Mouse (Mus musculus) liver, embryonic 13.5 days (tissue): ENCODE data around the gene Clk2. TPM values are rescaled to one million over a fixed set of nuclear protein-coding genes. Genes with fewer than 3 reads are reported as not detected.

Experiments
- ATAC-seq: fragments of 200-750 bp; cut with Nextera tagmentation; 2 replicates; pipeline ENCODE4 v1.8.0; 2017; ENCODE audit warnings: low read depth, mild to moderate bottlenecking, moderate number of reproducible peaks, moderate library complexity
- DNase-seq: peaks from one replicate; pipeline ENCODE4 v3.0.0; 2022
- H3K27ac ChIP-seq: fragments of 300-500 bp; sonication (generic); 2 replicates; pipeline ENCODE4 v1.5.1; 2015; ENCODE audit warnings: moderate library complexity, mild to moderate bottlenecking, inconsistent platforms
- H3K27me3 ChIP-seq: fragments of 300-500 bp; sonication (generic); 2 replicates; pipeline ENCODE4 v1.6.1; 2015; ENCODE audit warnings: mild to moderate bottlenecking, inconsistent platforms
- H3K36me3 ChIP-seq: fragments of 300-500 bp; sonication (generic); 2 replicates; pipeline ENCODE4 v1.6.1; 2015; ENCODE audit warnings: mild to moderate bottlenecking, inconsistent platforms
- H3K4me1 ChIP-seq: fragments of 300-500 bp; sonication (generic); replicated peaks from 2 replicates; pipeline ENCODE4 v1.6.1; 2015; ENCODE audit warnings: inconsistent platforms
- H3K4me2 ChIP-seq: fragments of 300-500 bp; sonication (generic); 2 replicates; pipeline ENCODE4 v1.6.1; 2015; ENCODE audit warnings: inconsistent platforms, mild to moderate bottlenecking, moderate library complexity
- H3K4me3 ChIP-seq: fragments of 300-500 bp; sonication (generic); replicated peaks from 2 replicates; pipeline ENCODE4 v1.5.1; 2015; ENCODE audit warnings: mild to moderate bottlenecking, inconsistent platforms
- H3K9ac ChIP-seq: fragments of 300-500 bp; sonication (generic); 2 replicates; pipeline ENCODE4 v1.6.1; 2015; ENCODE audit warnings: mild to moderate bottlenecking, inconsistent platforms
- H3K9me3 ChIP-seq: fragments of 300-500 bp; sonication (generic); replicated peaks from 2 replicates; pipeline ENCODE4 v1.6.1; 2016; ENCODE audit warnings: inconsistent platforms
- WGBS: fragments of 180-500 bp; shearing (Covaris S2); methylation state at CpG from one replicate; pipeline ENCODE4 v1.1.7; 2015; ENCODE audit not compliant: insufficient replicate concordance; 5-methylcytosine and 5-hydroxymethylcytosine counted together
- polyA plus RNA-seq: library from polyadenylated mRNA; unstranded; fragments of >200 nt; fragmentation: Nextera tagmentation; extraction: Ambion mirVana; gene quantifications from 2 replicates; pipeline ENCODE4 v1.2.1, GENCODE M21; 2015

The Clk2 gene
- polyA plus RNA-seq, 1 experiment from 2014 or later, result 10.3 TPM

DNA sequence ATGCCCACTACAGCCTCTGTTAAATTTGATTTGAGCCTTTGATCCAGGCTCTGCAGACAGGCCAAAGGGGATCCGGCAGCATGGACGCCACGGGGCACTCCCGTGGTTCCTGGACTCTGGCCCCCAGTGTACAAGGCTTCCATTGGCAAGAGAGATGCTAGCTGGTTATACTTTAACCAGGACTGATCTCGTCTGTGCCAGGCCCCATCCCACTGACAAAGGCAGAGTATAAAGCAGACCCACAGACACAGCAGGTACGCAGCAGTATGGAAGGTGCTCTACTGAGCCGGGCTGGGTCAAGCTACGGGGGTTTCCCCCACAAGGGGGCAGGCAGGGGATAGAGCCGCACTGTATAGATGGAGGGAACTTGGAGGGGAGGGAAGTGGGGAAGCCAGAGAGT is 28.2 kb upstream of the Clk2 start:
- peaks cover 95% of the 10 kb centered on the region for H3K4me1 ChIP-seq
- H3K9ac ChIP-seq, result peak overlapping the region; percentile 85

DNA sequence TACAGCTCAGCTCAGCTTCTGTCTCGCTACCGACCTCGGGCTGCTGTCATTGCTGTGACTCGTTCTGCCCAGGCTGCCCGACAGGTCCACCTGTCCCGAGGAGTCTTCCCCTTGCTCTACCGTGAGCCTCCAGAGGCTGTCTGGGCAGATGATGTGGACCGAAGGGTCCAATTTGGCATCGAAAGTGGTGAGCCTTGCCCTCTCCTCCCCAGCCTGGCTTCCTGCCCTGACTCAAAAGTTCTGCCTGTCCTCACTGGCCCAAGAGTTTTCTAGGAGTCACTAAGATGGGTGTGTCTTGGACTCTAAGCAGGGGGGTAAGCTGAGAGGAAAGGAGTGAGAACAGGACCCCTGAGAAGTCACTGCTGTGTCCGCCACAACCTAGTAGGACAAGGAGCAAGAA is 19.8 kb upstream of the Clk2 start:
- WGBS, result 79% methylated on average over 10 of the region's 10 CpGs
- no peak for ATAC-seq

More for the DNA sequence above, 28.2 kb upstream of the Clk2 start:
- H3K4me3 ChIP-seq, result peak overlapping the region; percentile 73
- H3K4me2 ChIP-seq, result peak overlapping the region; percentile 76
- H3K27me3 ChIP-seq, result no peaks in the 10 kb centered on the region
- H3K36me3 ChIP-seq, result peaks cover 34% of the 10 kb centered on the region
- peak; percentile 47 for ATAC-seq
- peak; percentile 68 for DNase-seq
- H3K9me3 ChIP-seq, result no peaks in the 10 kb centered on the region
- H3K27ac ChIP-seq, result peak overlapping the region; percentile 95
- 16% methylated on average over 9 of the region's 9 CpGs for WGBS

GRCm38 (mm10) chr3:89145566-89145965 is 19.0 kb upstream of the Clk2 start:
- Histone ChIP-seq H3K36me3 (peaks cover 64% of the 10 kb centered on the region), H3K4me3 (no peak overlapping the region), H3K4me2 (no peak overlapping the region), H3K27ac (peak overlapping the region; percentile 63), H3K9me3 (no peaks in the 10 kb centered on the region), H3K9ac (peak overlapping the region; percentile 12; the same call in 1 of the 2 replicates), H3K27me3 (peaks cover 27% of the 10 kb centered on the region), H3K4me1 (peaks cover 94% of the 10 kb centered on the region)
- DNase-seq, result no peak
- 78% methylated on average over 8 of the region's 8 CpGs for WGBS
- ATAC-seq, result no peak

More for the DNA sequence above, 19.8 kb upstream of the Clk2 start:
- Histone ChIP-seq H3K4me2 (no peak overlapping the region), H3K36me3 (peaks cover 71% of the 10 kb centered on the region), H3K27ac (peak overlapping the region; percentile 63; the same call in 1 of the 2 replicates), H3K27me3 (peaks cover 20% of the 10 kb centered on the region), H3K4me3 (no peak overlapping the region), H3K9me3 (no peaks in the 10 kb centered on the region), H3K4me1 (peaks cover 97% of the 10 kb centered on the region), H3K9ac (no peak overlapping the region)
- no peak for DNase-seq

- Histone ChIP-seq H3K27ac (peak overlapping the region; percentile 86), H3K9me3 (no peaks in the 10 kb centered on the region), H3K36me3 (peaks cover 46% of the 10 kb centered on the region), H3K9ac (peak overlapping the region; percentile 70), H3K4me1 (peaks cover 93% of the 10 kb centered on the region), H3K4me2 (peak overlapping the region; percentile 78), H3K27me3 (peaks cover 37% of the 10 kb centered on the region), H3K4me3 (peak overlapping the region; percentile 49)
- 17% methylated on average over 26 of the region's 26 CpGs for WGBS
- DNase-seq, result peak; percentile 82
- ATAC-seq, result peak; percentile 92
Observed at GRCm38 (mm10) chr3:89147101-89147978, 17.3 kb upstream of the Clk2 start.

DNA sequence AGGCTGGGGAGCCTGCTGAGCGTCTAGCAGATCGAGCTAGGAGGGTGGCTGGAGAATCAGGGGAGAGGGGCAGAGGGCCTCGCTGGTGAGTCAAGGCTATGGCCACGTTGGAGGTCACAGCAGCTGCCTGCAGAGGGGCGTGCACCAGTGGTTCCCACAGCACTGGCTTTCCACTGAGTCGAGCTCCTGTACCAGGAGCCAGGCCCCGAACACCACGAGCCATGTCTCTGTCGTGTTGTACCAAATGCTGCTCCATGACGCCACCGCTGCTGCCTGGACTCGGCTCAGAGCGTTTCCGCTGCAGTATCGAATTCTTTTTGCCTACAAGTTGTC is 16.6 kb upstream of the Clk2 start:
- 11% methylated on average over 15 of the region's 15 CpGs for WGBS

GRCm38 (mm10) chr3:89148567-89148966 is 16.0 kb upstream of the Clk2 start:
- peaks cover 87% of the 10 kb centered on the region for H3K4me1 ChIP-seq
- DNase-seq (no peak), ATAC-seq (no peak)
- H3K27me3 ChIP-seq, result peaks cover 43% of the 10 kb centered on the region
- peak overlapping the region; percentile 11; the same call in 1 of the 2 replicates for H3K9ac ChIP-seq
- peak overlapping the region; percentile 78 for H3K4me2 ChIP-seq
- H3K4me3 ChIP-seq, result no peak overlapping the region
- peaks cover 34% of the 10 kb centered on the region for H3K36me3 ChIP-seq
- H3K27ac ChIP-seq, result peak overlapping the region; percentile 86
- no peaks in the 10 kb centered on the region for H3K9me3 ChIP-seq
- WGBS, result 71% methylated on average over 14 of the region's 14 CpGs

More for the DNA sequence above, 16.6 kb upstream of the Clk2 start:
- Histone ChIP-seq H3K4me2 (peak overlapping the region; percentile 78), H3K9me3 (no peaks in the 10 kb centered on the region), H3K27me3 (peaks cover 43% of the 10 kb centered on the region), H3K27ac (peak overlapping the region; percentile 86), H3K4me1 (peaks cover 93% of the 10 kb centered on the region), H3K9ac (peak overlapping the region; percentile 70), H3K36me3 (peaks cover 40% of the 10 kb centered on the region), H3K4me3 (peak overlapping the region; percentile 49)
- DNase-seq (no peak), ATAC-seq (no peak)

DNA sequence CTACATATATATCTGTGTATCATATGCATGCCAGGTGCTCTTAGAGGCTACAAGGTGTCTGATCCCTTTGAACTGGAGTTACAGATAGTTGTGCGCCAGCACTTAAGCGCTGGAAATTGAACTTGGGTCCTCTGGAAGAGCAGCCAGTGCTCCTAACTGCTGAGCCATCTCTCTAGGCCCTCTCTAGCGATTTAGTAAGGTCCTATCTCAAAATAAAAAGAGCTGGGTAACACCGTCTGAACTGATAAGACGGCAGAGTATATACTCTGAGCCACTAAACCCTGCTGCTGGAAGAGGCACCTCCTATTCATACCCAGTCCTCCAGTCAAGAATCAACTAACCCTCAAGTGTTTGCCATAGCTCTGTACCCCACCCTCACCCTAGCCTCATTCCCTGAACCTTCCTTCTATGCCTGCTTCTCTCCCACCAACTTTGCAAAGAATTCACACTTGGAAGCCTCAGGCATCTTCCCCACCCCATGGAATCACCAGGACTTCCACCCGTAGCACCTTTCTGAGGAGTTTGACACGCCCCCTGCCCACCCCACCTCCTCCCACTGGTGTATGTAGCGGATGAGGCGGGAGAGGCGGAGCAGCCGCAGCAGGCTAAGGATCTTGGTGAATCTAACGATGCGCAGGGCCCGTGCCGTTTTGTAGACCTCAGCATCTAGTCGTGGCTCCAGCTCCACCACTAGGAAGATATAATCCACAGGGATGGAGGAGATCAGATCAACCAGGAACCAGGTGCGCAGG is 12.3 kb upstream of the Clk2 start:
- no peak for DNase-seq
- H3K9me3 ChIP-seq, result no peaks in the 10 kb centered on the region
- H3K27ac ChIP-seq, result peak overlapping the region; percentile 34; the same call in 1 of the 2 replicates
- peak; percentile 24 for ATAC-seq
- H3K27me3 ChIP-seq, result peaks cover 55% of the 10 kb centered on the region
- peaks cover 51% of the 10 kb centered on the region for H3K4me1 ChIP-seq
- 0 out of 2 replicates have a peak overlapping the region, but pooled peaks have one; percentile 12 for H3K4me2 ChIP-seq
- H3K9ac ChIP-seq, result peak overlapping the region; percentile 45; the same call in 1 of the 2 replicates
- no peak overlapping the region for H3K4me3 ChIP-seq
- WGBS, result 37% methylated on average over 17 of the region's 17 CpGs
- H3K36me3 ChIP-seq, result no peaks in the 10 kb centered on the region

GRCm38 (mm10) chr3:89156951-89157350 is 7.6 kb upstream of the Clk2 start:
- Histone ChIP-seq H3K4me1 (peaks cover 30% of the 10 kb centered on the region), H3K27me3 (peaks cover 49% of the 10 kb centered on the region), H3K4me2 (no peak overlapping the region), H3K4me3 (no peak overlapping the region), H3K9ac (no peak overlapping the region), H3K9me3 (no peaks in the 10 kb centered on the region), H3K36me3 (no peaks in the 10 kb centered on the region), H3K27ac (no peak overlapping the region)
- DNase-seq (no peak), ATAC-seq (no peak)
- 65% methylated on average over 8 of the region's 8 CpGs for WGBS

- Histone ChIP-seq H3K4me1 (peaks cover 23% of the 10 kb centered on the region), H3K36me3 (no peaks in the 10 kb centered on the region), H3K9me3 (no peaks in the 10 kb centered on the region), H3K4me2 (0 out of 2 replicates have a peak overlapping the region, but pooled peaks have one; percentile 99), H3K27ac (no peak overlapping the region), H3K4me3 (no peak overlapping the region), H3K9ac (no peak overlapping the region), H3K27me3 (peaks cover 40% of the 10 kb centered on the region)
- WGBS, result 16% methylated on average over 7 of the region's 7 CpGs
- no peak for DNase-seq
- no peak for ATAC-seq
Observed at GRCm38 (mm10) chr3:89158651-89159050, 5.9 kb upstream of the Clk2 start.

GRCm38 (mm10) chr3:89159211-89159610 is 5.4 kb upstream of the Clk2 start:
- Histone ChIP-seq H3K36me3 (no peaks in the 10 kb centered on the region), H3K27ac (no peak overlapping the region), H3K4me1 (peaks cover 29% of the 10 kb centered on the region), H3K9ac (peak overlapping the region; percentile 70), H3K27me3 (peaks cover 37% of the 10 kb centered on the region), H3K9me3 (no peaks in the 10 kb centered on the region), H3K4me2 (peak overlapping the region; percentile 99), H3K4me3 (peak overlapping the region; percentile 68)
- ATAC-seq (no peak; the same call in 1 of the 2 replicates), DNase-seq (peak; percentile 64)
- 1% methylated on average over 13 of the region's 13 CpGs for WGBS
